Mouse (Mus musculus): Measurements from ENCODE around the gene Oas1h. TPM values are rescaled to one million over a fixed set of nuclear protein-coding genes. Genes with fewer than 3 reads are reported as not detected.

Oas1h gene
- not detected in 2 replicates for polyA plus RNA-seq (2016; fragmentation: Nextera tagmentation; extraction: Ambion mirVana)

- H3K4me1 ChIP-seq: no peaks in the 10 kb centered on the region
- ATAC-seq (ENCODE audit: low FRiP score): no peak
- no peaks in the 10 kb centered on the region for H3K27me3 ChIP-seq
- H3K9me3 ChIP-seq: no peaks in the 10 kb centered on the region
- no peak within 1 kb of the TSS for H3K4me3 ChIP-seq (replicated peaks)
- H3K9ac ChIP-seq: no peak within 1 kb of the TSS
- H3K4me2 ChIP-seq: no peak within 1 kb of the TSS
- no peaks in the 10 kb centered on the region for H3K36me3 ChIP-seq (replicated peaks)
- 52% methylated on average over 4 of the region's 4 CpGs for WGBS
- H3K27ac ChIP-seq: no peak within 1 kb of the TSS
Measured at GRCm38 (mm10) chr5:120861121-120861520, at the start of gene Oas1h. Oas1h (plus strand) TSS chr5:120861421.

GRCm38 (mm10) chr5:120811951-120812819, 49.0 kb upstream of the Oas1h start, which contains the start of gene Oas1c:
Oas1c (minus strand) TSS chr5:120812514.
- Histone ChIP-seq H3K36me3 (replicated peaks) (no peaks in the 10 kb centered on the region), H3K4me1 (peaks cover 13% of the 10 kb centered on the region), H3K27me3 (no peaks in the 10 kb centered on the region), H3K4me2 (peak within 1 kb of the TSS; percentile 48), H3K9me3 (no peaks in the 10 kb centered on the region), H3K9ac (peak within 1 kb of the TSS; percentile 22), H3K27ac (peak within 1 kb of the TSS; percentile 46; the same call in 1 of the 2 replicates), H3K4me3 (replicated peaks) (peak within 1 kb of the TSS; percentile 24)
- peak; percentile 68 for ATAC-seq (ENCODE audit: low FRiP score)
- WGBS: 5% methylated on average over 18 of the region's 18 CpGs

GRCm38 (mm10) chr5:120813023-120813422, 48.2 kb upstream of the Oas1h start:
- H3K4me2 ChIP-seq: peak overlapping the region; percentile 48; the same call in 1 of the 2 replicates
- no peaks in the 10 kb centered on the region for H3K9me3 ChIP-seq
- H3K4me1 ChIP-seq: peaks cover 13% of the 10 kb centered on the region
- no peaks in the 10 kb centered on the region for H3K27me3 ChIP-seq
- peak overlapping the region; percentile 24; the same call in 1 of the 2 replicates for H3K4me3 ChIP-seq (replicated peaks)
- H3K36me3 ChIP-seq (replicated peaks): no peaks in the 10 kb centered on the region
- 89% methylated on average over 6 of the region's 6 CpGs for WGBS
- H3K9ac ChIP-seq: no peak overlapping the region
- H3K27ac ChIP-seq: no peak overlapping the region
- ATAC-seq (ENCODE audit: low FRiP score): no peak

- Histone ChIP-seq H3K36me3 (replicated peaks) (no peaks in the 10 kb centered on the region), H3K4me2 (no peak overlapping the region), H3K4me3 (replicated peaks) (no peak overlapping the region), H3K27ac (no peak overlapping the region), H3K9me3 (peaks cover 19% of the 10 kb centered on the region; the same call in 1 of the 2 replicates), H3K4me1 (peaks cover 13% of the 10 kb centered on the region), H3K27me3 (no peaks in the 10 kb centered on the region), H3K9ac (no peak overlapping the region)
- ATAC-seq (ENCODE audit: low FRiP score): no peak
- WGBS: 68% methylated on average over 3 of the region's 3 CpGs
Measured at GRCm38 (mm10) chr5:120815949-120816348, 45.3 kb upstream of the Oas1h start.

- Histone ChIP-seq H3K4me3 (replicated peaks) (no peak overlapping the region), H3K4me2 (no peak overlapping the region), H3K9me3 (peaks cover 19% of the 10 kb centered on the region; the same call in 1 of the 2 replicates), H3K4me1 (no peaks in the 10 kb centered on the region), H3K27ac (no peak overlapping the region), H3K27me3 (no peaks in the 10 kb centered on the region), H3K9ac (no peak overlapping the region), H3K36me3 (replicated peaks) (no peaks in the 10 kb centered on the region)
- no peak for ATAC-seq (ENCODE audit: low FRiP score)
Measured at GRCm38 (mm10) chr5:120818999-120819398, 42.2 kb upstream of the Oas1h start.

- Histone ChIP-seq H3K9me3 (no peaks in the 10 kb centered on the region), H3K9ac (no peak overlapping the region), H3K27me3 (0 out of 2 replicates have a peak, but pooled peaks cover 4% of the 10 kb centered on the region), H3K4me3 (replicated peaks) (no peak overlapping the region), H3K27ac (no peak overlapping the region), H3K4me2 (no peak overlapping the region), H3K36me3 (replicated peaks) (no peaks in the 10 kb centered on the region), H3K4me1 (peaks cover 11% of the 10 kb centered on the region)
- no peak for ATAC-seq (ENCODE audit: low FRiP score)
- 79% methylated on average over 4 of the region's 4 CpGs for WGBS
Measured at GRCm38 (mm10) chr5:120831031-120831430, 30.2 kb upstream of the Oas1h start.

GRCm38 (mm10) chr5:120833335-120834280, 27.6 kb upstream of the Oas1h start:
- 10% methylated on average over 17 of the region's 17 CpGs for WGBS
- no peak overlapping the region for H3K9ac ChIP-seq
- H3K9me3 ChIP-seq: no peaks in the 10 kb centered on the region
- ATAC-seq (ENCODE audit: low FRiP score): no peak
- H3K27ac ChIP-seq: no peak overlapping the region
- H3K4me3 ChIP-seq (replicated peaks): no peak overlapping the region
- peak overlapping the region; percentile 42 for H3K4me2 ChIP-seq
- H3K4me1 ChIP-seq: peaks cover 11% of the 10 kb centered on the region
- H3K36me3 ChIP-seq (replicated peaks): no peaks in the 10 kb centered on the region
- 0 out of 2 replicates have a peak, but pooled peaks cover 7% of the 10 kb centered on the region for H3K27me3 ChIP-seq

GRCm38 (mm10) chr5:120836731-120837585, 24.3 kb upstream of the Oas1h start:
- no peaks in the 10 kb centered on the region for H3K36me3 ChIP-seq (replicated peaks)
- peaks cover 11% of the 10 kb centered on the region for H3K4me1 ChIP-seq
- no peak overlapping the region for H3K4me2 ChIP-seq
- H3K27me3 ChIP-seq: 0 out of 2 replicates have a peak, but pooled peaks cover 7% of the 10 kb centered on the region
- H3K9me3 ChIP-seq: no peaks in the 10 kb centered on the region
- WGBS: 9% methylated on average over 8 of the region's 8 CpGs
- no peak for ATAC-seq (ENCODE audit: low FRiP score)
- H3K27ac ChIP-seq: no peak overlapping the region
- no peak overlapping the region for H3K4me3 ChIP-seq (replicated peaks)
- no peak overlapping the region for H3K9ac ChIP-seq

GRCm38 (mm10) chr5:120844713-120845112, 16.5 kb upstream of the Oas1h start:
- WGBS: 77% methylated on average over 3 of the region's 3 CpGs
- H3K9me3 ChIP-seq: no peaks in the 10 kb centered on the region
- no peak overlapping the region for H3K4me3 ChIP-seq (replicated peaks)
- ATAC-seq (ENCODE audit: low FRiP score): no peak
- no peaks in the 10 kb centered on the region for H3K36me3 ChIP-seq (replicated peaks)
- H3K4me2 ChIP-seq: no peak overlapping the region
- no peaks in the 10 kb centered on the region; the same call in 1 of the 2 replicates for H3K27me3 ChIP-seq
- H3K9ac ChIP-seq: no peak overlapping the region
- H3K27ac ChIP-seq: no peak overlapping the region
- H3K4me1 ChIP-seq: no peaks in the 10 kb centered on the region

GRCm38 (mm10) chr5:120847067-120847466, 14.2 kb upstream of the Oas1h start, which contains the start of gene Oas1f:
Oas1f (plus strand) TSS chr5:120847367.
- Histone ChIP-seq H3K4me2 (no peak within 1 kb of the TSS), H3K36me3 (replicated peaks) (no peaks in the 10 kb centered on the region), H3K27ac (no peak within 1 kb of the TSS), H3K27me3 (no peaks in the 10 kb centered on the region; the same call in 1 of the 2 replicates), H3K9ac (no peak within 1 kb of the TSS), H3K4me1 (no peaks in the 10 kb centered on the region), H3K4me3 (replicated peaks) (no peak within 1 kb of the TSS), H3K9me3 (no peaks in the 10 kb centered on the region)
- no peak for ATAC-seq (ENCODE audit: low FRiP score)
- WGBS: 87% methylated on average over 4 of the region's 4 CpGs

- peaks cover 10% of the 10 kb centered on the region for H3K9me3 ChIP-seq
- H3K4me1 ChIP-seq: no peaks in the 10 kb centered on the region
- WGBS: 61% methylated on average over 3 of the region's 3 CpGs
- no peak overlapping the region for H3K27ac ChIP-seq
- no peak overlapping the region for H3K4me2 ChIP-seq
- no peak for ATAC-seq (ENCODE audit: low FRiP score)
- H3K36me3 ChIP-seq (replicated peaks): no peaks in the 10 kb centered on the region
- H3K27me3 ChIP-seq: no peaks in the 10 kb centered on the region; the same call in 1 of the 2 replicates
- H3K4me3 ChIP-seq (replicated peaks): no peak overlapping the region
- no peak overlapping the region for H3K9ac ChIP-seq
Measured at GRCm38 (mm10) chr5:120849601-120850136, 11.6 kb upstream of the Oas1h start.
